Mouse (Mus musculus) midbrain, embryonic 14.5 days (tissue): ENCODE results near the gene Tmtc1. TPM values are rescaled to one million over a fixed set of nuclear protein-coding genes. Genes with fewer than 3 reads are reported as not detected.

Experiments
- ATAC-seq: fragments of 200-750 bp; cut with Nextera tagmentation; 2 replicates; pipeline ENCODE4 v1.8.0; 2017; ENCODE audit warnings: moderate number of reproducible peaks, moderate library complexity; ENCODE audit not compliant: low FRiP score, low TSS enrichment
- DNase-seq: peaks from one replicate; pipeline ENCODE4 v3.0.0-alpha.2; 2015
- H3K27ac ChIP-seq: fragments of 300-500 bp; sonication (generic); replicated peaks from 2 replicates; pipeline ENCODE4 v1.5.1; 2014; ENCODE audit warnings: mild to moderate bottlenecking, low read depth, low read length, moderate library complexity
- H3K27me3 ChIP-seq: fragments of 300-500 bp; sonication (generic); 2 replicates; pipeline ENCODE4 v1.6.1; 2014; ENCODE audit warnings: low read length, control low read depth, mixed read lengths; ENCODE audit not compliant: control insufficient read depth, insufficient read depth
- H3K36me3 ChIP-seq: fragments of 300-500 bp; sonication (generic); 2 replicates; pipeline ENCODE4 v1.6.1; 2014; ENCODE audit warnings: low read length, control low read depth; ENCODE audit not compliant: control insufficient read depth, insufficient read depth
- H3K4me1 ChIP-seq: fragments of 300-500 bp; sonication (generic); 2 replicates; pipeline ENCODE4 v1.6.1; 2014; ENCODE audit warnings: mild to moderate bottlenecking, antibody characterized with exemption, low read length, control low read depth; ENCODE audit not compliant: control insufficient read depth, insufficient read depth
- H3K4me2 ChIP-seq: fragments of 300-500 bp; sonication (generic); 2 replicates; pipeline ENCODE4 v1.6.1; 2014; ENCODE audit warnings: mild to moderate bottlenecking, low read length, moderate library complexity
- H3K4me3 ChIP-seq: fragments of 300-500 bp; sonication (generic); replicated peaks from 2 replicates; pipeline ENCODE4 v1.5.1; 2014; ENCODE audit warnings: low read depth, low read length
- H3K9ac ChIP-seq: fragments of 300-500 bp; sonication (generic); replicated peaks from 2 replicates; pipeline ENCODE4 v1.6.1; 2014; ENCODE audit warnings: mild to moderate bottlenecking, low read length, moderate library complexity
- H3K9me3 ChIP-seq: fragments of 300-500 bp; sonication (generic); 2 replicates; pipeline ENCODE4 v1.6.1; 2016; ENCODE audit warnings: low read length, control low read depth, mixed read lengths; ENCODE audit not compliant: control insufficient read depth
- WGBS: fragments of 180-500 bp; shearing (Covaris S2); extraction: QIAGEN DNeasy Blood & Tissue Kit; methylation state at CpG from one replicate; pipeline ENCODE4 v1.1.7; 2014; 5-methylcytosine and 5-hydroxymethylcytosine counted together
- polyA plus RNA-seq: library from polyadenylated mRNA; unstranded; fragments of >200 nt; fragmentation: Nextera tagmentation; extraction: Ambion mirVana; gene quantifications from 2 replicates; pipeline ENCODE4 v1.2.1, GENCODE M21; 2014

Gene Tmtc1
- polyA plus RNA-seq, 1 experiment from 2014 or later, result 3.1 TPM

DNA sequence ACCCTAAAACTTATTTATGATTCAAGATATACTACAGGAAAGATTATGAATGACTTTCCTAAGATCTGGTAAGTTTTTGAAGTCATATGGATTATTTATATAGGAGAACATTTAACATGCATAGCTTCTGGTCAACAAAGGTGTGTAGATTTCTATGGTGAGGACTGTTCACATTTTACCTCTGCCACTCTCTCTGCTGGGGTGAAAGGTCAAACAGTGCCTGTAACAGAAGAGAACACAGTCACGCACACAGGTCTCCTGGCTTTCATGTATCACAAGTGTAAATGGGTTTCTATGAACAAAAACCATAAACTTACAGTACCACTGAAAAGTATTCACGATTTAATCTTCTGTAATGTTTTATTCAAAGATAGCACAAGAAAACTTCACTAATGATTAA is 245.0 kb downstream of the Tmtc1 start:
- Histone ChIP-seq H3K27me3 (no peaks in the 10 kb centered on the region), H3K4me1 (no peaks in the 10 kb centered on the region), H3K27ac (no peak overlapping the region), H3K9me3 (no peaks in the 10 kb centered on the region), H3K36me3 (peaks cover 73% of the 10 kb centered on the region), H3K4me2 (no peak overlapping the region), H3K4me3 (no peak overlapping the region), H3K9ac (no peak overlapping the region)
- no peak for ATAC-seq
- DNase-seq, result no peak
- 94% methylated on average over 2 of the region's 2 CpGs for WGBS

DNA sequence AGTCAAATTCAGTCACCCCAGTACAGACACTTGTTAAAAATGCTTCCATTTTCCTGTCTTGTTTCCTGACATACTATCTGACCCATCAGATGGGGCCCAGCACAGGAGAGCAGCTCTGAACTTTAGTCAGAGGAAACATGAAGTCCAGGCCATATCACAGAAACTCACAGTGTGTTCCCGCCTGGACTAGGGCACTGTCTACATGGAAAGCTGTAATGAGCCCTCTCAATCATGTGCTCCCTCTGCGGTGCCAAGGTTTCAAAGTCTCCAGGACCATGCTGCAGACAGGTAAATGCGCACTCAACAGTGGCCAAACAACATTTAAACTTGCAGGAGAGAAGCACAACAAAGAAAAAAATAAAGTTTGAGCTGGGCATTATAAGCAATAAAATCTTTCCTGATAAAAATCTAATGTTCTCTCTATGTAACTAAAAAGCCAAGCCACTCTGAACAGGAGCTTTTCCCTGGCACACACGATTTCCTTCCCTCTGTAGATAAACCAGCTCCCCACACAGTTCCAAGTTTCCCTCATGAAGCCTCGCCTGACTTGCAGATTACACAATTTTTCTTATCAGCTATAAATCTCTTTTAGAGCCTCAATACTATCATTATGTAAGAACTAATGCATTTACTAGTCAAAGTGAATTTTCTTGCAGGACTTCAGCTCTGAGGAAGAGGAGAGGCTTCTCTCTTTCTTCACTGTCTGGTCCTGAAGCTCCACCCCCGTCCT is 250.1 kb downstream of the Tmtc1 start:
- Histone ChIP-seq H3K9me3 (no peaks in the 10 kb centered on the region), H3K27ac (no peak overlapping the region), H3K9ac (no peak overlapping the region), H3K4me1 (no peaks in the 10 kb centered on the region), H3K4me3 (no peak overlapping the region), H3K27me3 (no peaks in the 10 kb centered on the region), H3K4me2 (no peak overlapping the region), H3K36me3 (peaks cover 67% of the 10 kb centered on the region)
- DNase-seq, result no peak
- ATAC-seq, result no peak
- 92% methylated on average over 6 of the region's 6 CpGs for WGBS

DNA sequence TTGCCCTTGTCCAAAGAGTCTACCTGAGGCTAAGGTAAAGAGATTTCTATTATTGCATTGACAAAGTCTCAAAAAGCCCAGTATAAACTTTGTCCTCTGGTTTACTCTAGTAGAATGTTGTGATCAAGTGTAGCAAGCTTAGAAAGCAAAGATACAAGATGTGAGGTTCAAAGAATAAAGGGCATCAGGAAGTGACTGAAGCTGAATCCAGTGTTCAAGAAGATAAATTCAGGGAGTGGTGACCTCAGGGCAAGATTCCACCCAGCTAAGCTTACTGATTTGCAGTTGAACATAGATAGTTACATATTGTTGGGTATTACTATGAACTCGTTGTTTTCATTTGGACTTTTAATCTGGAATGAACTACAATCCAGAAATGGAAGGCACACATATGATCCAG is 258.5 kb downstream of the Tmtc1 start:
- Histone ChIP-seq H3K9ac (no peak overlapping the region), H3K27ac (no peak overlapping the region), H3K9me3 (no peaks in the 10 kb centered on the region), H3K4me1 (no peaks in the 10 kb centered on the region), H3K27me3 (no peaks in the 10 kb centered on the region), H3K36me3 (peaks cover 88% of the 10 kb centered on the region), H3K4me2 (no peak overlapping the region), H3K4me3 (no peak overlapping the region)
- DNase-seq, result no peak
- 96% methylated on average over 1 of the region's 1 CpGs for WGBS
- ATAC-seq, result no peak

Other genes starting within 250 kb of the Tmtc1 start
- gene Ergic2, start 232.0 kb downstream of the Tmtc1 start, polyA plus RNA-seq, result 209 and 213 TPM in 2 replicates